Mouse (Mus musculus) lung, postnatal 0 days (tissue): ENCODE results near the gene Tmc7. TPM values are rescaled to one million over a fixed set of nuclear protein-coding genes. Genes with fewer than 3 reads are reported as not detected.

Experiments
- ATAC-seq: fragments of 200-750 bp; cut with Nextera tagmentation; 2 replicates; pipeline ENCODE4 v1.8.0; 2017; ENCODE audit warnings: moderate library complexity
- DNase-seq: peaks from one replicate; pipeline ENCODE4 v3.0.0-alpha.2; 2016; ENCODE audit warnings: low spot score
- H3K27ac ChIP-seq: fragments of 300-500 bp; sonication (generic); 2 replicates; pipeline ENCODE4 v1.5.1; 2014; ENCODE audit warnings: antibody characterized with exemption, mild to moderate bottlenecking, low read length, mixed read lengths
- H3K27me3 ChIP-seq: fragments of 300-500 bp; sonication (generic); replicated peaks from 2 replicates; pipeline ENCODE4 v1.6.1; 2014; ENCODE audit warnings: low read length, mixed read lengths; ENCODE audit not compliant: insufficient read depth
- H3K36me3 ChIP-seq: fragments of 300-500 bp; sonication (generic); 2 replicates; pipeline ENCODE4 v1.6.1; 2014; ENCODE audit warnings: low read length, mixed read lengths; ENCODE audit not compliant: insufficient read depth
- H3K4me1 ChIP-seq: fragments of 300-500 bp; sonication (generic); 2 replicates; pipeline ENCODE4 v1.6.1; 2014; ENCODE audit warnings: antibody characterized with exemption, low read depth, low read length, mixed read lengths; ENCODE audit not compliant: insufficient read depth
- H3K4me2 ChIP-seq: fragments of 300-500 bp; sonication (generic); replicated peaks from 2 replicates; pipeline ENCODE4 v1.6.1; 2014; ENCODE audit warnings: low read depth, mild to moderate bottlenecking, low read length, moderate library complexity, mixed read lengths
- H3K4me3 ChIP-seq: fragments of 300-500 bp; sonication (generic); 2 replicates; pipeline ENCODE4 v1.5.1; 2014; ENCODE audit warnings: low read depth, low read length
- H3K9ac ChIP-seq: fragments of 300-500 bp; sonication (generic); replicated peaks from 2 replicates; pipeline ENCODE4 v1.6.1; 2014; ENCODE audit warnings: low read depth, mild to moderate bottlenecking
- H3K9me3 ChIP-seq: fragments of 300-500 bp; sonication (generic); 2 replicates; pipeline ENCODE4 v1.6.1; 2016; ENCODE audit warnings: low read length, mixed read lengths
- CTCF ChIP-seq: IDR thresholded peaks from 2 replicates; pipeline ENCODE4 v1.5.1; 2016; ENCODE audit warnings: antibody characterized with exemption, mild to moderate bottlenecking
- EP300 ChIP-seq: IDR thresholded peaks from 2 replicates; pipeline ENCODE4 v1.6.1; 2016; ENCODE audit warnings: antibody characterized with exemption, mild to moderate bottlenecking, control low read depth
- WGBS: fragments of 180-500 bp; shearing (Covaris S2); extraction: QIAGEN DNeasy Blood & Tissue Kit; methylation state at CpG from one replicate; pipeline ENCODE4 v1.1.7; 2014; 5-methylcytosine and 5-hydroxymethylcytosine counted together
- polyA plus RNA-seq: library from polyadenylated mRNA; unstranded; fragments of >200 nt; fragmentation: Nextera tagmentation; extraction: Ambion mirVana; gene quantifications from 2 replicates; pipeline ENCODE4 v1.2.1, GENCODE M21; 2015

The Tmc7 gene
- polyA plus RNA-seq, 1 experiment from 2014 or later = 2.4 TPM

- no peak for TF ChIP-seq EP300
- no peak for TF ChIP-seq CTCF
These were observed 6.3 kb downstream of the Tmc7 start for GRCm38 (mm10) chr7:118578269-118578668.

GRCm38 (mm10) chr7:118572039-118572438 lies 12.5 kb downstream of the Tmc7 start:
- Histone ChIP-seq H3K36me3 (no peaks in the 10 kb centered on the region), H3K9ac (no peak overlapping the region), H3K4me1 (no peaks in the 10 kb centered on the region), H3K27ac (no peak overlapping the region), H3K27me3 (no peaks in the 10 kb centered on the region), H3K9me3 (no peaks in the 10 kb centered on the region), H3K4me3 (no peak overlapping the region), H3K4me2 (no peak overlapping the region)
- TF ChIP-seq CTCF (no peak), EP300 (peak; percentile 79)
- DNase-seq = peak; percentile 37
- WGBS = 44% methylated on average over 5 of the region's 5 CpGs
- ATAC-seq = peak; percentile 83

More at GRCm38 (mm10) chr7:118578269-118578668, 6.3 kb downstream of the Tmc7 start:
- Histone ChIP-seq H3K27ac (no peak overlapping the region), H3K27me3 (no peaks in the 10 kb centered on the region), H3K9ac (no peak overlapping the region), H3K4me1 (no peaks in the 10 kb centered on the region), H3K9me3 (no peaks in the 10 kb centered on the region), H3K36me3 (no peaks in the 10 kb centered on the region), H3K4me2 (no peak overlapping the region), H3K4me3 (no peak overlapping the region)
- 61% methylated on average over 3 of the region's 3 CpGs for WGBS
- no peak for ATAC-seq
- no peak for DNase-seq

- ATAC-seq = no peak
- 49% methylated on average over 5 of the region's 5 CpGs for WGBS
- TF ChIP-seq EP300 (no peak), CTCF (no peak)
These were observed 13.2 kb downstream of the Tmc7 start for GRCm38 (mm10) chr7:118571350-118571749.

GRCm38 (mm10) chr7:118569121-118569543 lies 15.4 kb downstream of the Tmc7 start:
- no peak for ATAC-seq

More at GRCm38 (mm10) chr7:118571350-118571749, 13.2 kb downstream of the Tmc7 start:
- H3K4me1 ChIP-seq = no peaks in the 10 kb centered on the region
- no peak overlapping the region for H3K9ac ChIP-seq
- no peaks in the 10 kb centered on the region for H3K36me3 ChIP-seq
- H3K27me3 ChIP-seq = no peaks in the 10 kb centered on the region
- H3K4me3 ChIP-seq = no peak overlapping the region
- no peak for DNase-seq
- no peak overlapping the region for H3K4me2 ChIP-seq
- no peak overlapping the region for H3K27ac ChIP-seq
- no peaks in the 10 kb centered on the region for H3K9me3 ChIP-seq

GRCm38 (mm10) chr7:118554290-118554689 lies 30.2 kb downstream of the Tmc7 start:
- ATAC-seq = no peak
- no peak for DNase-seq
- no peaks in the 10 kb centered on the region for H3K36me3 ChIP-seq
- no peak overlapping the region for H3K9ac ChIP-seq
- no peaks in the 10 kb centered on the region for H3K4me1 ChIP-seq
- no peaks in the 10 kb centered on the region for H3K9me3 ChIP-seq
- no peak overlapping the region for H3K4me2 ChIP-seq
- H3K4me3 ChIP-seq = no peak overlapping the region
- no peak for TF ChIP-seq CTCF
- TF ChIP-seq EP300 = no peak
- H3K27me3 ChIP-seq = no peaks in the 10 kb centered on the region
- WGBS = 86% methylated on average over 2 of the region's 2 CpGs
- H3K27ac ChIP-seq = no peak overlapping the region

More at GRCm38 (mm10) chr7:118569121-118569543, 15.4 kb downstream of the Tmc7 start:
- TF ChIP-seq EP300 = no peak
- TF ChIP-seq CTCF = no peak
- Histone ChIP-seq H3K9ac (no peak overlapping the region), H3K36me3 (no peaks in the 10 kb centered on the region), H3K27me3 (no peaks in the 10 kb centered on the region), H3K4me3 (no peak overlapping the region), H3K4me2 (no peak overlapping the region), H3K9me3 (no peaks in the 10 kb centered on the region), H3K4me1 (no peaks in the 10 kb centered on the region), H3K27ac (no peak overlapping the region)
- 85% methylated on average over 6 of the region's 6 CpGs for WGBS
- DNase-seq = no peak

- Histone ChIP-seq H3K27ac (no peak overlapping the region), H3K4me3 (no peak overlapping the region), H3K4me1 (no peaks in the 10 kb centered on the region), H3K4me2 (no peak overlapping the region), H3K9me3 (no peaks in the 10 kb centered on the region), H3K9ac (no peak overlapping the region), H3K36me3 (no peaks in the 10 kb centered on the region), H3K27me3 (no peaks in the 10 kb centered on the region)
- 67% methylated on average over 4 of the region's 4 CpGs for WGBS
- peak; percentile 49 for TF ChIP-seq CTCF
- no peak for TF ChIP-seq EP300
- no peak for DNase-seq
- ATAC-seq = no peak
These were observed 30.7 kb downstream of the Tmc7 start for GRCm38 (mm10) chr7:118553881-118554280.

GRCm38 (mm10) chr7:118547451-118547850 lies 37.1 kb downstream of the Tmc7 start:
- Histone ChIP-seq H3K4me2 (no peak overlapping the region), H3K4me1 (no peaks in the 10 kb centered on the region), H3K27me3 (no peaks in the 10 kb centered on the region), H3K27ac (no peak overlapping the region), H3K9me3 (no peaks in the 10 kb centered on the region), H3K4me3 (no peak overlapping the region), H3K36me3 (no peaks in the 10 kb centered on the region), H3K9ac (no peak overlapping the region)
- WGBS = 71% methylated on average over 10 of the region's 10 CpGs
- DNase-seq = no peak
- ATAC-seq = no peak
- TF ChIP-seq CTCF (no peak), EP300 (no peak)
